Mouse (Mus musculus): ENCODE results near the gene Chrna9.

The Chrna9 gene

GRCm38 (mm10) chr5:65934783-65935182, at the start of gene Chrna9:
Gene Chrna9 (plus strand): TSS chr5:65934921.
- no peak for DNase-seq

DNA sequence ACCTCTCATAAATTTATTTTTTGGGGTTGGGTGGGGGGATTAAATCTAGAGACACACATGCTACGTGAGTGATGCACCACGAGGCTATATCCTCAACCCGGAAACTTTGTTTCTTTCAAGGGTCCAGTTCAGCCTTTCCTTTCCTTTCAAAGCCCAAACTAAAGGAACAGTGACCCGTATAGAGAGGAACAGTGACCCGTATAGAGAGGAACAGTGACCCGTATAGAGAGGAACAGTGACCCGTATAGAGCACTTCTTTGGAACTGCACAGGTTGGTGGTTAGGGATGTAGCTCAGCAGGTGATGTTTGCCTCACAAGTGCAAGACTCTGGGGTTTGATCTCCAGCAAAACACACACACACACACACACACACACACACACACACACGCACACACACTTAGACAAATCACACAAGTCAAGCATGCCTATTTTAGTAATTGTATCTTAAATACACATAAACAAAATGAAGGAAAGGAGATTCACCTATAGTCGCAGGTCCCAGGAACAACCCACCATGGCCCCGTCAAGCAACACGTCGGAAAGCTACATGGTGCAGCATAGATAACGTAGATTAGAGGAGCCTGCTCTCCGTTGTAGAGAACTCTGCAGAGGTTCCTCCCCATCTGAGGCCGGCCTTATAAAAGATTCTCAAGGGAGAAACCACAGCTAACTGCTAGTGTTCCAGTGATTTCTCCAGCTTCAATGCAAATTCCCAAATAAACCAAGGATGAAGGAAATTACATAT, 48.9 kb upstream of the Chrna9 start:
- DNase-seq = peak; percentile 65

DNA sequence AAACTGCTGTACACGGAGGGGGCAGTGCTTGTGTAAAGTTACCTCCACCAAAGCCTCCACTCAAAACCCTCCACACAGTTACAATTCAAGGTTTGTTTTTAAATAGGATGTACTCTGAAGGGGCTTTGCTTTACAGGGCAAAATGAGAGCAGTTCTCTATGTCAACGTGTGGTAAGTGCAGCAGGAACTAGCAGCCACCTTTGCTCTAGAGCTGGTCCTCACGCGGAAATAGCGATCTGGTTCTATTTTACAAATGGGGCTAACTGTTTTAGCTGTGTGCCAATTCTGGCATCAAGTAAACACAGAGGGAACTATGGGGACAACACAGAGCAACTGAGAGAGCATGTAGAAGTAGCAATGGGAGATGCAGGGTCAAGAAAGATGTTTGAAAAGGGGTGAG, 46.6 kb upstream of the Chrna9 start:
- DNase-seq = no peak

GRCm38 (mm10) chr5:65888998-65889397, 45.7 kb upstream of the Chrna9 start:
- no peak for DNase-seq

DNA sequence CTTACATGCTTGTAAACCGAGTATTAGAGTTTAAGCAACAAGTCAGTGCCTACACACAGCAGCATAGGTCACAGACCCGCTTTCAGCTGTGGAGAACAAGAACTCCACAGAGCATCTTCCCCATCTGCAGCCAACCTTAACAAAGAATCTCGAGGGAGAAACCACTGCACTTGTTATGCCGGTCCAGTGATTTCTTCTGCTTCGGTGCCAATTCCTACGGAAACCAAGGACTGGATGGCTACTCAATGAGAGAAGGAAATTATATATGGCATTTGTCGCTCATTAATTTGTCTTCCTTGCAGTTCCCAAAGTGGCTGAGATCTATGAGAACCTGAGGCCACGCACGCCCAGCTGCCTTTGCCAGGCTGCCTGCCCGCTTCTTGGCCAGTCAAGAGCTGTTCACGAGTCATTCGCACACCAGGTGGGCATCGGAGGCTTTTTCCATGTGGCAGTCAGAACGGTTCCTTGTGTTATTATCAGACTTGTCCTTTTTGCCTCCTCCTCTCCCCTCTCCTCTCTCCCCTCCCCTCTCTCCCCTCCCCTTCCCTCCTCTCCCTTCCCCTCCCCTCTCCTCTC, 43.4 kb upstream of the Chrna9 start:
- DNase-seq = no peak

DNA sequence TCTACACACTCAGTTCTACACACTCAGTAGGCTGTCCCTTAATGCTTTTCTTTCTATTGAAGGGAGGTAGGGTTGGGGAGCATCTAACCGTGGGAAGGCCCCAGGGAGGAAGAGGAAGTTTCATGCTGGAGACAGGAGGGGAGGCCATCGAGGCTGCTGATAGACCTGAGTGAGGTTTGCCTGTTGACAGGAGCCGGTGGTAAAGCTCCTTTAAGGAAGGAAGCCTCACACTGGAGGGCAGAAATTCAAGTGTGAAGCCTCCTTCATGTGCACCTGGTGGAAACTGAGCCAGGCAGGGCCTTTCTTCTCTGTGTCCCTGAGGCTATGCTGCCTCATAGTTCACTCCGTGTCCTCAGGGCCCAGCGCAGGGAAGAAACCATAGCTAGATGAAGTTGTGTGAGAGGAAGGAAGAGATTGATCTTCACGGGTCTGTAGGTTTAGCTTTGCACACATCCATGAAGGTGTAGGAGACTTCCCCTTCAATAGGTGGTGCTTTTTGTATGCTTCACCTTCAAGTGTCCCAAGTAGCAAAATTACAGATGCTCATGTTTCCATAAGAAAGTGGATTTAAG, 39.5 kb upstream of the Chrna9 start:
- no peak for DNase-seq

- DNase-seq = no peak
Observed at GRCm38 (mm10) chr5:65895764-65896163, 39.0 kb upstream of the Chrna9 start.

GRCm38 (mm10) chr5:65897731-65898130, 37.0 kb upstream of the Chrna9 start:
- DNase-seq = no peak

DNA sequence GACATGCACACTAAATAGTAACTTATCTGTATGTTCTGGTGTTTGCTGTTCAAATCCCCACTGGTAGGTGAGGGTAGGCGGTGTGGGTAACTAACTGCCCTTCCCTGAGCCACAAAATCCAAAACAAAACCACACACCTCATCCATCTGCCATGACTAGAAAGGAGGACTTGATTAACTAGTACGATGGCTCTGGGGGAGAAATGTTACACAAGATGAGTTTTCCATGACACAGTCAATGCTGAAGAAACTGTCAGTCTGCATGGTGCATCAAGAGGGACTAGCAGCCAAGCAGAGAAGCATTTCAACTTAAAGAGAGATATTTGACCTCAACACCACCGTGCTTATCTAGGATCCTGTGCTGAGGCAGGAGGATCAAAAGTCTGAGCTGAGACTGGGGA, 36.0 kb upstream of the Chrna9 start:
- DNase-seq = no peak

- DNase-seq = no peak
Observed at GRCm38 (mm10) chr5:65900113-65900512, 34.6 kb upstream of the Chrna9 start.

DNA sequence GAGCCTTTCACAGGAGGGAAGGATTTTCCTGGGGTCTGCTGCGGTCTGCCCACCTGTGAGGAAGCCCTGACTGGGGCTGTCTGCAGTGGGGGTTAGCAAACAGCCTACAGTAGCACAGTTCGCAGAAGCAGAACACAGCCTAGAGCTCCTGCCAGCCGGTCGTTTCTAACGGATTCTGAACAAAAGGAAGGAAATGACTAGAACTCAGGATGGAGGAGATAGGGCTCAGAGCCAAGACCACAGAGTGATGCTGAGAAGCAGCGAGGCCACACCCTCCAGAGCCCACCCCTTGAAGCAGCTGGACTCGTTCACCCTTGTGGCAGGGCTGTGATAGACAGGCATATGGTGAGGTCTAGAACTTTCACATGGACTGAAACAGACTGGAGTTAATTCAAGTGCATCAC, 33.9 kb upstream of the Chrna9 start:
- DNase-seq = no peak

- DNase-seq = no peak
Observed at GRCm38 (mm10) chr5:65901868-65902418, 32.8 kb upstream of the Chrna9 start.

DNA sequence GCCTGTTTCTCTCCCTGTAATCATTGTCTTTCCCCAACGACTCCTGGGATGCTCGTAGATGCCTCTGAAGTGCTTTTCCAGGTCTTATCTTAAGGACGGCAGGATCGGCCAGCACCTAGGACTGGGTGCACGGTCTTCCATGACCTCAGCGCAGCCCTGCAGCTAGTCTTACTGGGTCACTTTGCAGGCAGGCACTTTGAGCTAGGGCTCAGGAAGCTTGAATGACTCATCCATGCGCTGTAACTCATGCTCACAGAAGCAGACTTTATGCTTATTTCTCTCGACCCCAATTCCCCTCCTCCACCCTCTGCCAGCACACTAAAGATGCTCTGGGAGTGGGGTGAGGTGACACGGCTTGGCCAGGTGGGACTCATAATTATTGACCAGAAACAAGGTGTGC, 31.9 kb upstream of the Chrna9 start:
- DNase-seq = no peak

DNA sequence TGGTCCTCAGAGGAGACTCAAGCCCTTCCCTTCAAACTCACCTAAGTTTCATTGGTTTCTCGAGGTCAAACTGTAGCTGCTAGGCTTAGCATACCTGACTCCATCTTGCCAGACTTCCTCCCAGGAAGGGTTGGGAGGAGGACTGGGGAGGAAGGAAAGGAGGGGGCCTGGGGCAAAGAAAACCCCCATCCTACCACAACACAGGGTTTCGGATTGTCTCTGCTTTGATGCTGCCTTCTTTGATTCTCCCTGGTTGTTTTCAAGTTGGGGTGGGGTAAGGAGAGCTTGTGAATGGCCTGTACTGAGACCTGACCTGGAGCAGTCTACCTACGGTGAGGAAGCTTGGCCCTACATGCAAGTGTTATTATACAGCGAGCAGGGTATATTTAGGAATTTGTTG, 30.2 kb upstream of the Chrna9 start:
- DNase-seq = no peak

GRCm38 (mm10) chr5:65908751-65909150, 26.0 kb upstream of the Chrna9 start:
- DNase-seq = no peak

DNA sequence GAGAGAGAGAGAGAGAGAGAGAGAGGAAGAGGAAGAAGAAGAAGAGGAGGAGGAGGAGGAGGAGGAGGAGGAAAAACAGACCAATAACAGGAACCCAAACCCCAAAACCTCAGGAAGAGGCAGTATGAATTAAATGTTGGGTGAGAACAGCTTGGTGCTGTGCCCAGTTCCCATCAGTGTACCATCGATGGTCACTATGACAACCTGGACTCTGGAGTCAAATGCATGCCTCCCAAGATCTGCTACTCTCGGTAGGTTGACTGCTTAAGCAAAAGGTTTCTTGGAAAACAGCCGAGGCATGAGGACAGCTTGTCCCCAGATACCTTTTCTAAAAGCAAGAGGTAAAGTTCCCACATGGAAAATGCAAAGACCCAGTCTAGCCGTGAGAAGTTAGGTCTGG, 25.4 kb upstream of the Chrna9 start:
- DNase-seq = no peak

DNA sequence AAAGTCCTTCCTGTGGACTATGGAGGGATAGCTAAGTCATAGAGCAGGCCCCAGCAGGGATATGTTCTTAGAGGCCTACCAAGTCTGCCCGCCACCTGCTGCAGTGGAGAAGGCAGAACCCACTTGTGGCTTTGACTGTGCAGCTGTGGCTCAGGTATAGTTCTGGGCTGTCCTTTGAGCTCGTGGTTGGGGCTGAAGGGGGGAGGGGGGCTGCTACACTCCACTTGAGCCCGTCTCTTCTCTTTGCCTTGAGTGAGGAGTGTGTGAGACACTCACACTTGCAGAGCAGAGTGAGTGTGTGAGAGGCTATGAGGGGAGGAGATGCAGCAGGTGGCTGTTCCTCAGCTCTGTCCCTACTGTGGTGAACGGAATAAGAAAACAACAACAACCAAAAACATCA, 24.3 kb upstream of the Chrna9 start:
- DNase-seq = no peak

DNA sequence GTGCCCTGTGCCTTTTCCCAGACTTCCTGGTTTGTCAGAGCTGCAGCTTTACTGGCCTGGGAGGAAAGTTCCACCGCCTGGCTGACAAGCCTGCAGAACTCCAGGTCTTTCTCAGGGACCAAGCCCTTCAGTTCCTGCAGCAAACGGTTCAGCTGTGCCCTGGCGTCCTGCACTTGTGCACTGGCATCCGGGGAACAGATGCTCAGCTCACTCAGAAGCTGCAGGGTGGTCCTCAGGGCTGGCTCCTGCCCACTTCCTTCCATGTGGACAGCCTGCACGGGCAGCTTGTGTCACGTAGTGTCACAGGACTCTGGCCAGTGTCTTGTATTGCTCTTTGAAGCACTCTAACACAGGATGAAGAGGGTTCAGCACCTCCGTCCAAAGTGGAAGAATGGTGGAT, 23.0 kb upstream of the Chrna9 start:
- no peak for DNase-seq

DNA sequence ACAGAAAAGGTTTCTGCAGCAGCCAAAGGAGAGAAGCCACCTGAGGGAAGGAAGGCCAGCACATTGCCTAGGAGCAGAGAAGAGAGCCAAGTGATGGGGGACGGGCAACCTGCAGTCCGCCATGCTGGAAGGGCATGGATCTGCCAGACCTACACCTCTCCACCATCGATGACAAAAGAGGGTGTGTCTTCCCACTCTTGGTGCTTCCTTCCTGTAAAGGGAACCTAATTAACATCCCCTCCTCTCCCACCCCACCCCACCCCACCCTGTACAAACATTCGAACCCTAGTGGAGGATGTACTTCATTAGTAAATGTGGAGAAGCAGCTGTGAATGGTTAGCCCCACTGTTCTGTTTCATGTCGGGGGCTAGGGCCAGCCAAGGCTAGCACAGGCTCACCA, 22.5 kb upstream of the Chrna9 start:
- no peak for DNase-seq

DNA sequence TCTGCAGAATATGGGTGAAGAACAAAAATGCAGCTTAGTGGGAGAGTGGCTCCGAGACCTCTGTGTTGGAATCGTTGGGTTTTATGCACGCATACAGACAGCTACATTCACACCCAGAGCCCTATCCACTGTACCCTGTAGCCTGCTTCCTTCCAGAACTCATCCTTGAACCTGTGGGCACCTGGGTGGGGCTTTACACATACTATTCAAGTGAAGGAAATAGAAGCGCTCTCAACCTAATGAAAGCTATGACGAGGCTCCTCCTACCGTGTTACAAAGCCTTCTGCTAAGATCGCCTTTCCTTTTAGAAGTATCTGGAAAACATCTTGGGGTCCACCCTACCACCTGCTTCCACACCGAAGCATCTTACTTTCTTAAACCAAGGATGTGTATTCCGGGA, 21.6 kb upstream of the Chrna9 start:
- no peak for DNase-seq

DNA sequence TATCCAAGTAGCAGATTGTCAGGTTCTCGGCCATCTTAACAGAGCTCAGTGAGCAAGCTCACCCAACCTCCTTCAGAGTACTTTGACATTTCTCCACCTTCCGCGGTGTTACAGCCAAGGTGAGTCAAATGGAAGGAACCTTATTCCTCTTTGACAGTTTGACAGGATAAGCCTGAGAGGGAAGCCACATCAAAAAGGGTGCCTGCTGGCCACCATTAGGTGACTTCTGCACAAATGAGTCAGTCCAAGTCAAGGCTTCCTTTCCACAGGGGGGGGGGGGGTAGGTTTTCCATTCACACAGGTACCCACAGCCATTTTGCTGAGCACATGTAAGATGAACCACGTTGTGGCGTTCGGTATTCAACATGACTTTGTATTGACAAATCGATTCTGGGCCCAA, 20.4 kb upstream of the Chrna9 start:
- no peak for DNase-seq

DNA sequence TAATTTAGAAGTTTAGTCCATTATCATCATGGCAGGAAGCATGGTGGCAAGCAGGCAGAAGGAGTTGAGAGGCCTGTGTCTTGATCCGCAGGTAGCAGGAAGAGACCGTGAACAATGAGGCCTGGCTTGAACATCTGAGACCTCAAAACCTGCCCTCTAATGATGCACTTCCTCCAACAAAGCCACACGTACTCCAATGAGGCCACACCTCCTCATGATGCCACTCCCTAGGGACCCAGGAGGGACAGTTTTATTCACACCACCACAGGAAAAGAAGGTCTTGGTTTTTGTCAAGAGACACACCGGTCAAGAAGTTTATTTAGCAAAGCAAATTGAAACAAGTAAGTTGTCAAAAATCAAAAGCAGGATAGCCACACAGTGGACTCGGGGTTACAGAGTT, 17.8 kb upstream of the Chrna9 start:
- DNase-seq = no peak

DNA sequence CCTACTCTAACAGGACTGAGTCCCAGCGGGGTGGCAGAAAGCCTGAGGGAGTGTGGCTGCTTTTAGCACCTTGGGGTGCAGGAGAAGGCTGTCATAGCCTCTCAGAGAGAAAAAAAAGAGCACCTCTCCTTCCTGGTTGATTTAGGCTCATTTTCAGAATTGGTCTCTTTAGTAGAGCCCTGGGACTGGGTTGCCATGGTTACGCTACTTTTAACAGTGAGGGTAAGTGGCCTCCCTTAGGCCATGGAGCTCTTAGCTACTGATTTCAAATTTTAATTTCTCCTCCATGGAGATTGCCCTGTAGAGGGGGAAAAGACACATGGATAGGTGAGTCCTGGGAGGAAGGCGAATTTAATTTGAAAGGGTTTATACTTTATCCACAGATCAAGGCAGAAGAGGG, 16.1 kb upstream of the Chrna9 start:
- DNase-seq = no peak

DNA sequence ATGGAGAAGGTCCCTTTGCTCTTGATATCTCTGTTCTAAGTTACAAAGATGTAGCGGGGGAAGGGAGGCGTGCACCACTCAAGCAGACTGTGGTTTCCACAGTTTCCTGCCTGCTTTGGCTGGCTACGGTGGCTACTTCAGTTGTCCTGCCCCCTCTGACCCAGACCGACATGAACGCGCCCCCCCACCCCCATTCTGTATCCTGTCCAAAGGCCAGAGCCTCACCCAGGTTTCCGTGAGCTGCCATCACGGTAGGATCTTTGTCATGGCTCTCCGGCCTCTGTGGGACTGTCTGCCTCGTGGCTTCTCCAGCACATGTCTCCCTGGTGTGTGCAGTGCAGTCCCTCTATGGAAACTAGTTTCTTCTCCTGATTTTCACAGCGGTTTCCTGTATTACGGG, 15.4 kb upstream of the Chrna9 start:
- no peak for DNase-seq

Measured in kidney, adult 9 months (tissue).